Mouse (Mus musculus) ES-E14 (cell line): ENCODE data around the gene Dst.

ENCODE experiments used
- HCFC1 ChIP-seq: IDR thresholded peaks from 2 replicates; pipeline ENCODE4 v1.6.1; 2012; ENCODE audit warnings: low read length, inconsistent platforms, borderline replicate concordance; ENCODE audit not compliant: insufficient read depth
- ZNF384 ChIP-seq: IDR thresholded peaks from 2 replicates; pipeline ENCODE4 v1.6.1; 2012; ENCODE audit warnings: low read depth, low read length, inconsistent platforms

GRCm38 (mm10) chr1:33945756-33946155 lies 37.7 kb downstream of the Dst start:
- no peak for TF ChIP-seq ZNF384
- no peak for TF ChIP-seq HCFC1
